ENCODE assay signal across 23 mouse cellular contexts in genomic region chr2:158367654-158368053, GRCm38 (mm10). TPM values are rescaled to one million over a fixed set of nuclear protein-coding genes. Genes with fewer than 3 reads are reported as not detected.
"Had no signal": no experiment of that assay in that cellular context is flagged by ENCODE, and none has a peak within 500 bp of the region (broad histone marks: within the 10 kb centered on the region; RNA-seq: fewer than 3 reads in every experiment).

No protein-coding gene starts in this region.

- H3K36me3 ChIP-seq: liver, embryonic 12.5 days; midbrain, embryonic 12.5 days; neural tube, embryonic 13.5 days; neural tube, embryonic 15.5 days; stomach, embryonic 15.5 days had no signal

- ATAC-seq: liver, embryonic 12.5 days; midbrain, embryonic 16.5 days had no signal

- H3K27ac ChIP-seq: liver, embryonic 12.5 days; liver, embryonic 14.5 days; midbrain, embryonic 12.5 days; neural tube, embryonic 13.5 days; neural tube, embryonic 15.5 days; stomach, embryonic 15.5 days; stomach, postnatal 0 days had no signal

- H3K9me3 ChIP-seq: liver, embryonic 12.5 days; midbrain, embryonic 12.5 days; neural tube, embryonic 13.5 days; neural tube, embryonic 15.5 days; stomach, embryonic 15.5 days had no signal

- H3K4me3 ChIP-seq: liver, embryonic 12.5 days; megakaryocyte, embryonic 14.5 days; midbrain, embryonic 12.5 days; myocyte; neural tube, embryonic 13.5 days; neural tube, embryonic 15.5 days; stomach, embryonic 15.5 days had no signal

- H3K4me1 ChIP-seq: midbrain, embryonic 12.5 days; neural tube, embryonic 13.5 days; neural tube, embryonic 15.5 days; stomach, embryonic 15.5 days had no signal

- H3K4me2 ChIP-seq: liver, embryonic 12.5 days; lung, embryonic 14.5 days; midbrain, embryonic 12.5 days; neural tube, embryonic 13.5 days; neural tube, embryonic 15.5 days; stomach, embryonic 15.5 days had no signal

- H3K9ac ChIP-seq: liver, embryonic 12.5 days; liver, embryonic 14.5 days; lung, embryonic 14.5 days; midbrain, embryonic 12.5 days; neural tube, embryonic 13.5 days; neural tube, embryonic 15.5 days; stomach, embryonic 15.5 days had no signal

- DNase-seq: lung, adult 18-20 months; lung, embryonic 14.5 days; lung, postnatal 10 days; lung, postnatal 4 days; midbrain, embryonic 14.5 days; retina, postnatal 1 day; right cerebral cortex, adult 18-20 months; right cerebral cortex, postnatal 25 days; right cerebral cortex, postnatal 4 days; spleen, adult 18-20 months; thymus, adult 2 months; thymus, postnatal 25 days; thymus, postnatal 4 days had no signal

- H3K27me3 ChIP-seq: midbrain, embryonic 12.5 days; neural tube, embryonic 13.5 days; neural tube, embryonic 15.5 days; stomach, embryonic 15.5 days had no signal

RNA-seq across cellular contexts. Expression of gene Snhg11, which starts 7.8 kb away (rescaled TPM):
- polyA plus RNA-seq: myocyte had no signal
